Mouse (Mus musculus) right cerebral cortex, postnatal 4 days (tissue): ENCODE measurements at regions not wholly inside any gene's neighbourhood (a gene's known extent, or its start where the extent isn't known, plus 50 kb on each side); places are given as distances from the start of the nearest gene placed in this dataset.

ENCODE experiments used
- DNase-seq: peaks from one replicate; pipeline ENCODE4 v3.0.0-alpha.2; 2022

GRCm38 (mm10) chr11:56716953-56717352 is 294.2 kb upstream of the Gria1 start:
- no peak for DNase-seq

- DNase-seq = no peak
These were observed 286.0 kb upstream of the Gria1 start for GRCm38 (mm10) chr11:56725141-56725540.

GRCm38 (mm10) chr11:56726161-56726560 is 285.0 kb upstream of the Gria1 start:
- DNase-seq = no peak

- DNase-seq = no peak
These were observed 283.6 kb upstream of the Gria1 start for GRCm38 (mm10) chr11:56727556-56727955.

- DNase-seq = no peak
These were observed 282.8 kb upstream of the Gria1 start for GRCm38 (mm10) chr11:56728204-56729002.

- no peak for DNase-seq
These were observed 269.3 kb upstream of the Gria1 start for GRCm38 (mm10) chr11:56741857-56742256.

GRCm38 (mm10) chr11:56750032-56750431 is 261.2 kb upstream of the Gria1 start:
- no peak for DNase-seq

GRCm38 (mm10) chr11:56750639-56751038 is 260.5 kb upstream of the Gria1 start:
- no peak for DNase-seq

GRCm38 (mm10) chr11:56751918-56752317 is 259.3 kb upstream of the Gria1 start:
- no peak for DNase-seq

GRCm38 (mm10) chr11:56753699-56754098 is 257.5 kb upstream of the Gria1 start:
- peak; percentile 12 for DNase-seq

- DNase-seq = no peak
These were observed 250.7 kb upstream of the Gria1 start for GRCm38 (mm10) chr11:56760474-56760873.

- DNase-seq = no peak
These were observed 248.6 kb upstream of the Gria1 start for GRCm38 (mm10) chr11:56762467-56763120.

GRCm38 (mm10) chr11:56767424-56767823 is 243.8 kb upstream of the Gria1 start:
- DNase-seq = no peak

GRCm38 (mm10) chr11:56786351-56786750 is 224.8 kb upstream of the Gria1 start:
- no peak for DNase-seq

GRCm38 (mm10) chr11:56792691-56793090 is 218.5 kb upstream of the Gria1 start:
- no peak for DNase-seq

GRCm38 (mm10) chr11:56807314-56807713 is 203.9 kb upstream of the Gria1 start:
- DNase-seq = no peak

GRCm38 (mm10) chr11:56810141-56810540 is 201.0 kb upstream of the Gria1 start:
- DNase-seq = no peak

- DNase-seq = no peak
These were observed 199.1 kb upstream of the Gria1 start for GRCm38 (mm10) chr11:56812121-56812520.

GRCm38 (mm10) chr11:56823471-56823870 is 187.7 kb upstream of the Gria1 start:
- no peak for DNase-seq

GRCm38 (mm10) chr11:56827499-56827898 is 183.7 kb upstream of the Gria1 start:
- no peak for DNase-seq

GRCm38 (mm10) chr11:56862649-56863048 is 148.5 kb upstream of the Gria1 start:
- peak; percentile 48 for DNase-seq

- DNase-seq = no peak
These were observed 139.5 kb upstream of the Gria1 start for GRCm38 (mm10) chr11:56871640-56872039.

- DNase-seq = no peak
These were observed 112.6 kb upstream of the Gria1 start for GRCm38 (mm10) chr11:56898548-56898951.

- DNase-seq = no peak
These were observed 110.0 kb upstream of the Gria1 start for GRCm38 (mm10) chr11:56901201-56901600.
